Mouse (Mus musculus) forebrain, embryonic 15.5 days (tissue): ENCODE measurements around the gene Sspn. TPM values are rescaled to one million over a fixed set of nuclear protein-coding genes. Genes with fewer than 3 reads are reported as not detected.

Experiments
- ATAC-seq: fragments of 200-750 bp; cut with Nextera tagmentation; replicated peaks from 2 replicates; pipeline ENCODE4 v1.8.0; 2017; ENCODE audit warnings: mild to moderate bottlenecking, moderate TSS enrichment, moderate library complexity
- H3K27ac ChIP-seq: fragments of 300-500 bp; sonication (generic); replicated peaks from 2 replicates; pipeline ENCODE4 v1.5.1; 2015; ENCODE audit warnings: mild to moderate bottlenecking, inconsistent platforms
- H3K27me3 ChIP-seq: fragments of 300-500 bp; sonication (generic); 2 replicates; pipeline ENCODE4 v1.6.1; 2015; ENCODE audit warnings: inconsistent platforms
- H3K36me3 ChIP-seq: fragments of 300-500 bp; sonication (generic); 2 replicates; pipeline ENCODE4 v1.6.1; 2015; ENCODE audit warnings: mild to moderate bottlenecking, inconsistent platforms
- H3K4me1 ChIP-seq: fragments of 300-500 bp; sonication (generic); 2 replicates; pipeline ENCODE4 v1.6.1; 2015; ENCODE audit warnings: inconsistent platforms
- H3K4me2 ChIP-seq: fragments of 300-500 bp; sonication (generic); replicated peaks from 2 replicates; pipeline ENCODE4 v1.6.1; 2015; ENCODE audit warnings: mild to moderate bottlenecking, inconsistent platforms
- H3K4me3 ChIP-seq: fragments of 300-500 bp; sonication (generic); 2 replicates; pipeline ENCODE4 v1.5.1; 2015; ENCODE audit warnings: mild to moderate bottlenecking, inconsistent platforms
- H3K9ac ChIP-seq: fragments of 300-500 bp; sonication (generic); replicated peaks from 2 replicates; pipeline ENCODE4 v1.6.1; 2015; ENCODE audit warnings: mild to moderate bottlenecking, inconsistent platforms
- H3K9me3 ChIP-seq: fragments of 300-500 bp; sonication (generic); 2 replicates; pipeline ENCODE4 v1.6.1; 2016; ENCODE audit warnings: inconsistent platforms
- WGBS: fragments of 180-500 bp; shearing (Covaris S2); methylation state at CpG from one replicate; pipeline ENCODE4 v1.1.7; 2015; ENCODE audit warnings: mixed read lengths; 5-methylcytosine and 5-hydroxymethylcytosine counted together
- polyA plus RNA-seq: library from polyadenylated mRNA; unstranded; fragments of >200 nt; fragmentation: Nextera tagmentation; extraction: Ambion mirVana; gene quantifications from 2 replicates; pipeline ENCODE4 v1.2.1, GENCODE M21; 2015

Sspn gene
- polyA plus RNA-seq, 1 experiment from 2014 or later, result 2.3 TPM

DNA sequence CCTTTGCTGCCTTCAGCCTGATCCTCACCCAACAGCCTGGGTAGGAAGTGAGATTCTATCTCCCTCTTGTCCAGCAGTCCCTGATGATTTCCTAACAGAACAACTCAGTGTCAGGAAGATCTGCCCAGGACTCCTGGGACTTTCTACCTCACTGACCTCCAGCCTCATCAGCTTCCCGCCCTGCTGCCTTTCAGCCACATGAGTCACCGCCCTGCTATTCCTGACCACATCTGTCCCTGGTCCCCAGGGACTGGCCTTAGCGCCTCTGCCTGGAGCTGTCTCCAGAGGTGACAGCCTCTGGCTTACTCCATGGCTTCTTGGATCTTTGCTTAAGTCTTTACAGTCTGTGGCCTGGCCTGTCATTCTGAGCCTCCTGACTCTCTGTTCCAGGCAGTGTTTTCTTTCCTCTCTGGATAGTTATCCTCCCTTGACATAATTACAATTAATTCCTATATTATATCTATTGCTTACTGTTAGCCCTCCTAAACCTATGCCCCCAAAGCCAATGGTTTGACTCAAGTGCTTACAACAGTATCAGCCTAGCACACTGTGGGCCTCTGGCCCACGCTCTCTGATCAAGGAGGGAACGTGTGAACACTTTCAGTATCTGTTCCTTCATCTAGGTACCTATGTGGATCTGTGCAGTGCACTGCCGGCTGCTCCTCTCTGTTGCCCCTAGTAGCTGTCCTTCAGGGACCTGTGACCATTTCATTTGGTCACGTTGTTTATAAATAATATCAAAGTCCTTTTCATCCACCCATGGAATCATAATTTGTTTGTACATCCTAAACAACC lies 25.1 kb upstream of the Sspn start:
- H3K27ac ChIP-seq, result no peak overlapping the region
- WGBS, result 74% methylated on average over 7 of the region's 7 CpGs

DNA sequence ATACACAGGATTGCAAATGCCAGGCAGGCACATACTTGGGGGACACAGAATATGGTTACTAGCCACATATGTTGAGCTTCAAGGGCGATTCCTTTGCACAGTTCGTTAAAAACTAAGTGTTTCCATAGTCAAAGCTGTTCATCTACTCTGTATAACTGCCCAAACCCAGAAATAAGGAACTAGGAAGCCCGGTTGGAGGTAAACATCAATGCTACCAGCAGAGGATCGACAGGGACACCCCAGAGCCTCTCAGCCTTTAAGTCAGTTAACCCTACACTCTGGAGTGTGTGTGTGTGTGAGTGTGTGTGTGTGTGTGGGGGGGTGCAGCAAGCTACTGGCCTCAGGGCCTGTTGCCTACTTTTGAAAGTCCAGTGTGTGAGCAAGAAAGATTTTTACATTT lies 21.5 kb upstream of the Sspn start:
- H3K4me1 ChIP-seq, result no peaks in the 10 kb centered on the region
- ATAC-seq, result no peak
- H3K4me2 ChIP-seq, result no peak overlapping the region
- H3K9me3 ChIP-seq, result no peaks in the 10 kb centered on the region
- WGBS, result 71% methylated on average over 4 of the region's 4 CpGs
- H3K27me3 ChIP-seq, result no peaks in the 10 kb centered on the region
- H3K9ac ChIP-seq, result no peak overlapping the region
- H3K4me3 ChIP-seq, result no peak overlapping the region
- H3K27ac ChIP-seq, result no peak overlapping the region
- no peaks in the 10 kb centered on the region for H3K36me3 ChIP-seq

More for the DNA sequence above, 25.1 kb upstream of the Sspn start:
- no peaks in the 10 kb centered on the region for H3K4me1 ChIP-seq
- H3K4me2 ChIP-seq, result no peak overlapping the region
- H3K9ac ChIP-seq, result no peak overlapping the region
- H3K4me3 ChIP-seq, result no peak overlapping the region
- no peaks in the 10 kb centered on the region for H3K9me3 ChIP-seq
- no peaks in the 10 kb centered on the region for H3K27me3 ChIP-seq
- ATAC-seq, result no peak
- no peaks in the 10 kb centered on the region for H3K36me3 ChIP-seq

DNA sequence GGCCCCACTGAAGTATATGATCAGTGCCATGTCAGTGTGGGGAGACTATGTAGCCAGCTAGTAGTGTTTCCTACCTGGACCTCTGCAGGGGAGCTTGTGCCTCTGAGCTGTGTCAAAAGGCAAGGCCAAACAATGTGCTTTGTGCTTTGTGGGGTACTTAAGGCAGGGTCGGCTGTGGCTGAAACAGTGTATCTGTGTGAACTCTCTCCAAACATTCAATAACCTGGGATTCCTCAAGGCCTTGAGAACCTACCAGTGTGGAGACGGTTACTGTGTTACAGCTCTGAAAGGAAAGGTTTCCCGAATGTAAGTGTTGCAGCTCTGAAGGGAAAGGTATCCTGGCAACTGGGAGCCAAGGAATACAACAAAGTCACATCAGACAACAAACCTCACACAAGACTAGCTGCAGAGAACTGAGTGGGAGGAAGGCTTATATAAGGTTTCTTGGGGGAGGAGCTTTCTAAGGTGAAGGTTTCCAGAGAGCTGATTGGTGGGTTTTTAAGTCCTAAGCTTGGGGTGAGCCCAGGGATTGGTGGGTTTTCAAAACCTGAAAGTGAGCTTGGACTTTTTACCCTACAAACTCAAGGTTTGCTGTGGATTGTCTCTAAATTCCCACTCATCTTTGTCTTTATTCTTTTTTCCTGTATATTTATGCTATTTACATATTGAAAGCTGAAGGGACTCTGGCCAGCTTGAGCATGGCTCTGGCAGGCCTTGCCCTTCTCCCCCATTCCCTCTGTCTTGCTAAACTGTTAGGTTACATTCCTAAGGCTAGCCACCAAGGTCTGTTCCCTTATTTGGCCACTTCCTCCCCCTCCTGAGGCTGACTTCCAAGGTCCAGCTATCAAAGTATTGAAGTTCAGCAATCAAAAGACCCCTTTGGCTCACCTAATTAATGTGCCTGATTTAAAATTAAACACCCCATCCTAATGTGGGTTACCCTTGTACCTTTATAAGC lies 20.7 kb upstream of the Sspn start:
- no peaks in the 10 kb centered on the region for H3K36me3 ChIP-seq
- H3K9me3 ChIP-seq, result no peaks in the 10 kb centered on the region
- no peak overlapping the region for H3K4me3 ChIP-seq
- no peaks in the 10 kb centered on the region for H3K4me1 ChIP-seq
- H3K9ac ChIP-seq, result no peak overlapping the region
- no peaks in the 10 kb centered on the region for H3K27me3 ChIP-seq
- H3K27ac ChIP-seq, result no peak overlapping the region
- 60% methylated on average over 3 of the region's 3 CpGs for WGBS
- H3K4me2 ChIP-seq, result no peak overlapping the region
- ATAC-seq, result no peak

DNA sequence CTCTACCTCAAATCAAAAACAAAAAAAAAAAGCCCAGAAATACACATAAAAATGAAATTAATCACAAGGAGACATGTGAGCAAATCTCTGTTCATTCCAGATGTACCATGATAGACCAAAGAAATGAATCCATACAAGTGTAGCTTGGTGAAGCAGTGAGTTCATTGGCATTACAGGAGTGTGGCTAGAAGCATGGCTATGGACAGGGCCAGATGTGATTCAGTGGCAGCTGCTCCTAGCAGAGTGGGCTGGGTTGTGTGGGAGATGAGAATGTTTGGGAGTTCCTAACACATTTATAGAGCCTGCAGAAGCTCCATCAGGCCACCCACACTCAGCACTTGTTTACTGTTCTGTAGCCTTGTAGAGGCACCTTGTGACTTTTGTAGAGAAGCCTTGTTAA lies 19.2 kb upstream of the Sspn start:
- H3K27me3 ChIP-seq, result no peaks in the 10 kb centered on the region
- H3K9ac ChIP-seq, result no peak overlapping the region
- H3K4me3 ChIP-seq, result no peak overlapping the region
- H3K9me3 ChIP-seq, result no peaks in the 10 kb centered on the region
- no peak overlapping the region for H3K27ac ChIP-seq
- ATAC-seq, result no peak
- H3K4me1 ChIP-seq, result peaks cover 8% of the 10 kb centered on the region; the same call in 1 of the 2 replicates
- no peak overlapping the region for H3K4me2 ChIP-seq
- H3K36me3 ChIP-seq, result no peaks in the 10 kb centered on the region

DNA sequence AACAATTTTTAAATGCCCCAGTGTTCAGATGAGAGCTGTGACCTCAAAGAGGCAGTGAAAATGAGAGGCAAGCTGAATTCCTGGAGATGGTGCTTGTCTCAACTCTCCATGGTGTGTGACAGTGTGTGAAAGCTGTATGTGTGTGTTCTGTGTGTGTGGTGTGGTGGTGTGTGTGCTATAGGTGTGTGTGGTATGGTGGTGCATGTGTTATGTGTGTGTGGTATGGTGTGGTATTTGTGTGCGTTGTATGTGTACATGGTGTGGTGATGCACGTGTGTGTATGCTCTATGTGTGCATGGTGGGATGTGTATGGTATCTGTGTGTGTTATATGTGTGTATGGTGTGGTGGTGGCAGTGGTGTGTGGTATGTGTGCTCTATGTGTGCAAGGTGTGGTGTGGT lies 16.0 kb upstream of the Sspn start:
- 94% methylated on average over 2 of the region's 2 CpGs for WGBS
- Histone ChIP-seq H3K27me3 (no peaks in the 10 kb centered on the region), H3K36me3 (no peaks in the 10 kb centered on the region), H3K4me3 (no peak overlapping the region), H3K27ac (no peak overlapping the region), H3K9me3 (no peaks in the 10 kb centered on the region), H3K4me1 (peaks cover 8% of the 10 kb centered on the region; the same call in 1 of the 2 replicates), H3K9ac (no peak overlapping the region), H3K4me2 (no peak overlapping the region)
- no peak for ATAC-seq

DNA sequence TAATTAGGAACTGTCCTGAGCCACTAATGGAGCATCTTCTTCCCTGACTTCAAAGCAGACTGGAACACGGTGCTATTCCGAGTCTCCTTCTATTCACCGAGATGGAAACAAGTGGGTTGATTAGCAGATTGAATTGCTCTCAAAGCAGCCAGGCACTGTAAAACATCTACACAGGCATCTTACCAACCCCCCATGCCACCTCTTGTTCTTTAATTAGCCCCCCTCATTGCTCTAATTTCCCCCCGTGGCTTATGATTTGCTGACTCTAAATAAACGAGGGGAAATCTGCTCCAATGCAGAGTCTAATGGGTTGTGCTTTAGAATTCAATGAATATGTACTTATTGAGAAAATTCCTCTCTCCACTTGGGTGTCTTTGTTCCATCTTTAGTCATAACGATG lies 15.0 kb upstream of the Sspn start:
- Histone ChIP-seq H3K9ac (no peak overlapping the region), H3K4me1 (peaks cover 8% of the 10 kb centered on the region; the same call in 1 of the 2 replicates), H3K9me3 (no peaks in the 10 kb centered on the region), H3K36me3 (no peaks in the 10 kb centered on the region), H3K4me2 (no peak overlapping the region), H3K27me3 (no peaks in the 10 kb centered on the region), H3K27ac (no peak overlapping the region), H3K4me3 (no peak overlapping the region)
- WGBS, result 11% methylated on average over 6 of the region's 6 CpGs
- peak; percentile 46 for ATAC-seq

DNA sequence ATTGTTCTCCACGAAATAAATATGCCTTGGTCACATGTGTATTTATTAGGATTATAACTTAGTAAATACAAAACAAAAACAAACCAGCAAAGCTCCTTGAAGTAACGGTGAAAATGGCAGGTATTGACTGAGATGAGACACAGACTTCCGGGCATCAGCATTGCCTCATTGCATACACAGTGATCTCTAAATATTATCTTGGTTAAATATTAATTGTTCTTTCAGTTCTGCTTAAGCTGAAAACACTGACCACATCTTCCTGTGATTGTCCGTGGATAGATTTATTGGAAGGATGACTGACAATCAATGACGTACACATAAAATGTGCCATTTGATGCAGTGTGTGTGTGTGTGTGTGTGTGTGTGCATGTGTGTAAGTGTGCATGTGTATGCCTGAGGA lies 13.2 kb upstream of the Sspn start:
- Histone ChIP-seq H3K27me3 (no peaks in the 10 kb centered on the region), H3K36me3 (no peaks in the 10 kb centered on the region), H3K4me2 (no peak overlapping the region), H3K4me1 (peaks cover 8% of the 10 kb centered on the region; the same call in 1 of the 2 replicates), H3K27ac (no peak overlapping the region), H3K4me3 (no peak overlapping the region), H3K9ac (no peak overlapping the region), H3K9me3 (no peaks in the 10 kb centered on the region)
- whole genome bisulfite sequencing, result 93% methylated on average over 5 of the region's 5 CpGs
- no peak for ATAC-seq

DNA sequence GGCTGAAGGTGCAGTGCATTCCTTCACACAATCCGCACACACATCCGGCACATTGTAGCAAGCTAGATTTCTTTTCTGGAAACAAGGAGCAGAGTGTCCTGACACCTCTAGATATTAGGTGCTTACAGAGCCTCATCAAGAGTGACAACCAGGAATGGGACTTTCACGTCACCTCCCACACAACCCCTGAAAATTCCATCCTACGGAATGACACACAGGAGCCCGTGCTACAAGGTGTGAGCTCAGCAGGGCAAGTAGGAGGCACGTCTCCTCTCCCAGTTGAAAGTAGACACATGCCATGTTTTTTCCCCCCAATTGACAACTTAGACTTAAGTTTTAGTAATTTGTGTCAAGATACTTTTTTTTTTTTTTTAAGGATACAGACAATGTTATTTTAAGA lies 7.8 kb upstream of the Sspn start:
- Histone ChIP-seq H3K9me3 (no peaks in the 10 kb centered on the region), H3K9ac (no peak overlapping the region), H3K4me3 (no peak overlapping the region), H3K27ac (no peak overlapping the region), H3K4me1 (no peaks in the 10 kb centered on the region), H3K4me2 (no peak overlapping the region), H3K36me3 (no peaks in the 10 kb centered on the region), H3K27me3 (no peaks in the 10 kb centered on the region)
- WGBS, result 91% methylated on average over 6 of the region's 6 CpGs
- no peak for ATAC-seq

DNA sequence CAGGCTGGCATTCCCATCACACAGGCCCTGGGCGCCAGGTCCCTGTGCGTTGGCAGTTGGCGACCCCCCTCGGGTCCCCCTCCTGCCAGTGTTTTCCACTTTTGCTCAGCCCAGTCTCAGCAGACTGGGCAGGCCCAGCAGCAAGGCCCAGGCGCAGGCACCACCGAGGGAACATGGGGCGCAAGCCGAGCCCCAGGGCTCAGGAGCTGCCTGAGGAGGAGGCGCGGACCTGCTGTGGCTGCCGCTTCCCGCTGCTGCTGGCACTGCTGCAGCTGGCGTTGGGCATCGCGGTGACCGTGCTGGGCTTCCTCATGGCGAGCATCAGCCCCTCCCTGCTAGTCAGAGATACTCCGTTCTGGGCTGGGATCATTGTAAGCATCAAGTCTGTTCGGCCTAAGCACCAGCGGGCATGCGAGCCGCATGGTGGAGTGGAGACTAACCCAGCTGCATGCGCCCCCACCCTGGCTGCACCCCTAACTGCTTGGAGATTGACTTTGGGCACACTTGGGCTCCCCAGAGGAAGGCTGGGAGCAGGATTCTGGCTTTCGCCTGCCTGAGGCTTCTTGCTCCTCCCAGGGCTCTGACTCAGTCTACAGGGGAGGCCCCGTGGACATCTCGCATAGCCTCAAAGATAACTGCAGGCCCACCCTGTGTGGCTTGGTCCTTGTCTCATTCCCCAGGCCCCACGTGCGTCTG lies 2.7 kb downstream of the Sspn start:
- H3K27me3 ChIP-seq, result no peaks in the 10 kb centered on the region
- no peaks in the 10 kb centered on the region for H3K36me3 ChIP-seq
- H3K9me3 ChIP-seq, result no peaks in the 10 kb centered on the region
- 3% methylated on average over 28 of the region's 28 CpGs for WGBS
- H3K4me3 ChIP-seq, result peak overlapping the region; percentile 47
- peak overlapping the region; percentile 74 for H3K9ac ChIP-seq
- H3K27ac ChIP-seq, result peak overlapping the region; percentile 88
- peaks cover 17% of the 10 kb centered on the region for H3K4me1 ChIP-seq
- H3K4me2 ChIP-seq, result peak overlapping the region; percentile 72
- peak; percentile 99 for ATAC-seq

DNA sequence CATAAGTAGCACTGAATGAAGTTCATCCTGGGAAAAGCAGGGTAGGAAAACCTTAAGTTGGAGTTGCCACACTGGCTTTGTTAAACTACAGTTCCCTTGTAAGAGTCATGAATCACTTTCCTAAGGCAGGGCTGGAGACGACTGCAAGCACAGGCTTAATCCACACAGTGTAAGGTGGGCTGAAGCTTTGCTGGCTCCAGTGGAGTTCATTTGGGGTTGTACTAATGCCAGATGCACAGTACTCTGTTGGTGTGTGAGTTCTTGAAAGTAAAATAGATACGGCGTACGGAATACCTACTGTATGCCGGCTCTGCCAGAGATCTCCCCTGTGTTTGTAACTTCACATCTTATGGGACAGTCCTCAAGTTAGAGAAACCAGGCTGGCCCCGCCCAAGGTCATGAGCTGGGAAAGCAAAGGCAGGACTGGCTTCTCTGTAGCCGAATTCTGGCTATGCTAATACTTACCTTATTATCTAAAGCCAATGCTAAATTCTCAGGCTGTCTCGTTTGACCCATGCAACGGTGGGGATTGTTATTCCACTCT lies 3.3 kb downstream of the Sspn start:
- peak overlapping the region; percentile 88 for H3K27ac ChIP-seq
- peak overlapping the region; percentile 72 for H3K4me2 ChIP-seq
- H3K4me1 ChIP-seq, result peaks cover 17% of the 10 kb centered on the region
- ATAC-seq, result peak; percentile 18; the same call in 1 of the 2 replicates
- H3K4me3 ChIP-seq, result peak overlapping the region; percentile 47; the same call in 1 of the 2 replicates
- H3K9ac ChIP-seq, result peak overlapping the region; percentile 74
- 72% methylated on average over 9 of the region's 9 CpGs for WGBS
- no peaks in the 10 kb centered on the region for H3K27me3 ChIP-seq
- H3K9me3 ChIP-seq, result no peaks in the 10 kb centered on the region
- no peaks in the 10 kb centered on the region for H3K36me3 ChIP-seq

DNA sequence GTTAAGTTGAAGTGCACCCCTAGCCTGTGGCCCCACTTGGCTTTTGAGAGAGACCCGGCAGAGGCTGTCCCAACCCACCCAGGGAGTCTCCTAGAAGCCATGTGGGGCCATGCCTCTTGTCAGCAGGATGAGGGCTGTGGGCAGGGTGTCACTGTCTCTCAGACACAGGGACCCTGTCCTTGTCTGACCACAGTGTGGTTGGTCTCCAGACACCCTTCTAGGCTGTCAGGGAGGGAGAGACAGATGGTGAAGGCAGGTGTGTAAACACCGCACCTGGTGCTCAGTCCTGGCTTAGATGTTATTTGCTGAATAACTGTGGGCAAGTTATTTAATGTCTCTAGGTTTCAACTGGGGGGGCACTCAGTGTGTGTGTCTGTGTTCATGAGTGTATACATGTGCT lies 4.5 kb downstream of the Sspn start:
- H3K9me3 ChIP-seq, result no peaks in the 10 kb centered on the region
- no peak overlapping the region for H3K9ac ChIP-seq
- H3K36me3 ChIP-seq, result no peaks in the 10 kb centered on the region
- H3K27ac ChIP-seq, result no peak overlapping the region
- no peak overlapping the region for H3K4me3 ChIP-seq
- no peak overlapping the region for H3K4me2 ChIP-seq
- H3K4me1 ChIP-seq, result peaks cover 17% of the 10 kb centered on the region
- ATAC-seq, result no peak
- 84% methylated on average over 2 of the region's 2 CpGs for WGBS
- H3K27me3 ChIP-seq, result no peaks in the 10 kb centered on the region
